Mouse (Mus musculus): ENCODE measurements at regions not wholly inside any gene's neighbourhood (a gene's known extent, or its start where the extent isn't known, plus 50 kb on each side); places are given as distances from the start of the nearest gene placed in this dataset.

DNA sequence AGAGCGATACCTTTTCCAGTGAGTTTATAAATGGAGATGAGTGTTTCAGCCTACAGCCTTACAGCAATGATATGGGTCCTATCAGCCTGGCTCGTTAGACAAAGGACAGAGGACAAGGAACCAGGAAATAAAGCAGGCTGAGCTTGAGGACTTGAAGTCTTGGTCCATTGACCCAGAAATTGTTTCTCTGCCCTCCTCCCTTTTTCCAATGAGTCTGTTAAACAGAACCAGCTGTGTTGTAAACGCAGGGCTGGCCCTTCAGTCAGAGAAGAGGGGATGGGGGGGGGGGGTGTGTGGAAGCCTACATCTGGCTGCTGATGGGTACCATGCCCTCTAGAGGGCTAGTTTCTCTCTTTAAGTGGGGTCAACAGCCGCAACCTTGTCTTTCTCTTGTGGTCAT is 199.7 kb upstream of the Nr4a3 start:
- TF ChIP-seq POLR2A (IDR thresholded peaks at IDR 0.05; ENCODE audit: low read depth, low read length) (no peak), CTCF (IDR thresholded peaks at IDR 0.05; ENCODE audit: borderline replicate concordance, insufficient read depth, low read length) (no peak)

Data from embryonic fibroblast, embryonic 13.5 days (primary cell).